Mouse (Mus musculus): ENCODE data around the gene Mrpl49. TPM values are rescaled to one million over a fixed set of nuclear protein-coding genes. Genes with fewer than 3 reads are reported as not detected.

Mrpl49 gene
- total and polyA plus RNA-seq, 3 experiments, result 23.5 to 39.0 (median 37.1) TPM

GRCm38 (mm10) chr19:6029426-6029825, 28.2 kb downstream of the Mrpl49 start:
- no peak overlapping the region for H3K4me3 ChIP-seq
- intact Hi-C loops (cut with DNase I), result no loop called here
- H3K27me3 ChIP-seq (ENCODE audit: control insufficient read depth, insufficient read depth, low read length), result no peaks in the 10 kb centered on the region
- 73% methylated on average over 9 of the region's 9 CpGs for WGBS
- H3K36me3 ChIP-seq (ENCODE audit: control insufficient read depth, insufficient read depth, low read length), result no peaks in the 10 kb centered on the region
- H3K27ac ChIP-seq, result no peak overlapping the region
- no peak for DNase-seq
- H3K4me1 ChIP-seq (ENCODE audit: control insufficient read depth, insufficient read depth, low read length), result no peaks in the 10 kb centered on the region
- TF ChIP-seq EP300 (IDR thresholded peaks at IDR 0.05; ENCODE audit: insufficient read depth, low read depth, low read length) (no peak), POLR2A (IDR thresholded peaks at IDR 0.05; ENCODE audit: insufficient read depth, low read depth, low read length) (no peak), CTCF (IDR thresholded peaks at IDR 0.05) (no peak)
- H3K9ac ChIP-seq (ENCODE audit: low read depth, low read length), result no peak overlapping the region
- H3K79me2 ChIP-seq (replicated peaks; ENCODE audit: control insufficient read depth, insufficient read depth, low read length), result no peaks in the 10 kb centered on the region

DNA sequence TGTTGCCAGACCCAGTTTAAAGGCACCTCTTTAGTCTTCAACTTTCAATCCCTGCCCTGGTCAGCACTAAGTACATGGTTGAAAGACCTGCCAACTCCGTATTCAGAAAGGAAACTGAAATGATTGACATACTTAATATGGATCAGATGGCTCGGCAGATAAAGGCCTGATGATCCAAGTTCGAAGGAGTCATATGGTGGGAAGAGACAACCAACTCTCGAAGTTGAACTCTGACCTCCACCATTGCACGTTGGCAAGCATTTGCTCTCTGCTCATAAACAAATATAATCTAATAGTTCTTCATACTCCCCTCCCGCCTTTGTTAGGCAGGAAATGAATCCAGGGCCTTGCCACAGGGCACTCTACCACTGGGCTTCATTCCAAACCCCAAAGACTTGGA, 28.6 kb downstream of the Mrpl49 start:
- no peaks in the 10 kb centered on the region for H3K79me2 ChIP-seq (replicated peaks; ENCODE audit: control insufficient read depth, insufficient read depth, low read length)
- H3K36me3 ChIP-seq (ENCODE audit: control insufficient read depth, insufficient read depth, low read length), result no peaks in the 10 kb centered on the region
- no peak overlapping the region for H3K4me3 ChIP-seq
- no peaks in the 10 kb centered on the region for H3K27me3 ChIP-seq (ENCODE audit: control insufficient read depth, insufficient read depth, low read length)
- TF ChIP-seq CTCF (IDR thresholded peaks at IDR 0.05) (no peak), EP300 (IDR thresholded peaks at IDR 0.05; ENCODE audit: insufficient read depth, low read depth, low read length) (no peak), POLR2A (IDR thresholded peaks at IDR 0.05; ENCODE audit: insufficient read depth, low read depth, low read length) (no peak)
- no peak overlapping the region for H3K9ac ChIP-seq (ENCODE audit: low read depth, low read length)
- H3K27ac ChIP-seq, result no peak overlapping the region
- no peaks in the 10 kb centered on the region for H3K4me1 ChIP-seq (ENCODE audit: control insufficient read depth, insufficient read depth, low read length)
- intact Hi-C loops (cut with DNase I), result no loop called here
- 65% methylated on average over 6 of the region's 6 CpGs for WGBS
- no peak for DNase-seq

GRCm38 (mm10) chr19:6023930-6024329, 33.7 kb downstream of the Mrpl49 start:
- no peak for DNase-seq

DNA sequence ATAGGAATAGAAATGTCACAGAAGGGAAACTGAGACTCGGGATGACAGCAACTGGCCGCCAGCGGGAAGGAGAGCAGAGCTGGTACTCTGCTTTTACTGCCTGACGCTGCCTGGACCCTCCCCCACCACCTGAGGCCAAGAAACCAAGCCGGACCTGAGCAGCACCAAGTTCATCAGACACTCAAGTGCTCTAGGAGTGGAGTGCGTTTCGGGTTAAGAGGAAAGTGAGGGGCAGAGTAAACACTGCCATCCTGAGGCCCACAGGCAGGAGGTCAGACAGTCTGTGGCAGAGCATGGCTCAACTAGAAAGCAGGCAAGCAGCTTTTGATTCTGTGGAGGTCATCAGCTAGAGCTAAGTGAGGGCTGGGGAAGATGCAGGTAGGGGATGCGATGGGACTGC, 34.5 kb downstream of the Mrpl49 start:
- H3K4me1 ChIP-seq (ENCODE audit: control insufficient read depth, insufficient read depth, low read length), result no peaks in the 10 kb centered on the region
- no peak for DNase-seq
- H3K27me3 ChIP-seq (ENCODE audit: control insufficient read depth, insufficient read depth, low read length), result peaks cover 3% of the 10 kb centered on the region; the same call in 1 of the 2 replicates
- 66% methylated on average over 8 of the region's 8 CpGs for WGBS
- no peaks in the 10 kb centered on the region for H3K36me3 ChIP-seq (ENCODE audit: control insufficient read depth, insufficient read depth, low read length)
- TF ChIP-seq EP300 (IDR thresholded peaks at IDR 0.05; ENCODE audit: insufficient read depth, low read depth, low read length), result no peak
- no peak overlapping the region for H3K9ac ChIP-seq (ENCODE audit: low read depth, low read length)
- intact Hi-C loops (cut with DNase I), result no loop called here
- H3K27ac ChIP-seq, result no peak overlapping the region
- H3K79me2 ChIP-seq (replicated peaks; ENCODE audit: control insufficient read depth, insufficient read depth, low read length), result no peaks in the 10 kb centered on the region
- no peak overlapping the region for H3K4me3 ChIP-seq

More at GRCm38 (mm10) chr19:6023930-6024329, 33.7 kb downstream of the Mrpl49 start:
- H3K79me2 ChIP-seq (replicated peaks; ENCODE audit: control insufficient read depth, insufficient read depth, low read length), result no peaks in the 10 kb centered on the region
- no peaks in the 10 kb centered on the region for H3K36me3 ChIP-seq (ENCODE audit: control insufficient read depth, insufficient read depth, low read length)
- H3K4me1 ChIP-seq (ENCODE audit: control insufficient read depth, insufficient read depth, low read length), result no peaks in the 10 kb centered on the region
- H3K4me3 ChIP-seq, result no peak overlapping the region
- TF ChIP-seq CTCF (IDR thresholded peaks at IDR 0.05) (no peak), EP300 (IDR thresholded peaks at IDR 0.05; ENCODE audit: insufficient read depth, low read depth, low read length) (no peak), POLR2A (IDR thresholded peaks at IDR 0.05; ENCODE audit: insufficient read depth, low read depth, low read length) (no peak)
- intact Hi-C loops (cut with DNase I), result no loop called here
- H3K27me3 ChIP-seq (ENCODE audit: control insufficient read depth, insufficient read depth, low read length), result peaks cover 3% of the 10 kb centered on the region; the same call in 1 of the 2 replicates
- H3K9ac ChIP-seq (ENCODE audit: low read depth, low read length), result no peak overlapping the region
- no peak overlapping the region for H3K27ac ChIP-seq
- 65% methylated on average over 7 of the region's 7 CpGs for WGBS

DNA sequence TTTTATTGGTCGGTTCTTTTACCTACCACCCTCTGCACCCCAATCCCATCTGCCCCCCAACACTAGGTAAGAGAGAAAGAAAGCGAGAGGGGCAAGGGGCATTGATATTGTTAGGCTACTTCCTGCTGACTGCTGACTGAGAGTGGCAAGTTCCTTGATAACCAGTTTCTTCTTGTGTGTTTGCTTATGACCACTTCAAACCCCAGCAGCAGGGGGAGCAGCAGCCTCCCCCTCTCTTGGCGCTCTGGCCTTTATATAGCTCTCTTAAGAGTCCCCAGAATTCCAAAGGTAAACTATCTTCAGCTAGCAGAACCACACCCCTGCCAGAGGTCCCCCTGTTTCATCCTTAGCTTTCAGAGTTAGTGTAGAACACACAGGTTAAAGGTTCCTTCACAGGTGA, 37.3 kb downstream of the Mrpl49 start:
- no peak for DNase-seq
- H3K4me3 ChIP-seq, result no peak overlapping the region
- no peaks in the 10 kb centered on the region for H3K4me1 ChIP-seq (ENCODE audit: control insufficient read depth, insufficient read depth, low read length)
- intact Hi-C loops (cut with DNase I), result no loop called here
- TF ChIP-seq EP300 (IDR thresholded peaks at IDR 0.05; ENCODE audit: insufficient read depth, low read depth, low read length) (no peak), CTCF (IDR thresholded peaks at IDR 0.05) (0 out of 2 replicates have a peak, but pooled peaks have one; percentile 6)
- no peak overlapping the region for H3K27ac ChIP-seq
- H3K9ac ChIP-seq (ENCODE audit: low read depth, low read length), result no peak overlapping the region
- 48% methylated on average over 3 of the region's 3 CpGs for WGBS
- H3K27me3 ChIP-seq (ENCODE audit: control insufficient read depth, insufficient read depth, low read length), result peaks cover 3% of the 10 kb centered on the region; the same call in 1 of the 2 replicates
- H3K79me2 ChIP-seq (replicated peaks; ENCODE audit: control insufficient read depth, insufficient read depth, low read length), result no peaks in the 10 kb centered on the region
- no peaks in the 10 kb centered on the region for H3K36me3 ChIP-seq (ENCODE audit: control insufficient read depth, insufficient read depth, low read length)

GRCm38 (mm10) chr19:6018142-6019089, 39.2 kb downstream of the Mrpl49 start:
- H3K36me3 ChIP-seq (ENCODE audit: control insufficient read depth, insufficient read depth, low read length), result no peaks in the 10 kb centered on the region
- DNase-seq, result peak; percentile 82 to 88
- no peak overlapping the region for H3K27ac ChIP-seq
- intact Hi-C loops (cut with DNase I), result loop anchor here (1.0 to 2.0 kb wide), 2 partner anchors 53 to 232 kb away; no protein-coding TSS in a partner anchor
- peaks cover 4% of the 10 kb centered on the region for H3K4me1 ChIP-seq (ENCODE audit: control insufficient read depth, insufficient read depth, low read length)
- TF ChIP-seq POLR2A (IDR thresholded peaks at IDR 0.05; ENCODE audit: insufficient read depth, low read depth, low read length) (no peak), EP300 (IDR thresholded peaks at IDR 0.05; ENCODE audit: insufficient read depth, low read depth, low read length) (peak; percentile 85), CTCF (IDR thresholded peaks at IDR 0.05) (peak; percentile 97)
- WGBS, result 32% methylated on average over 15 of the region's 15 CpGs
- H3K27me3 ChIP-seq (ENCODE audit: control insufficient read depth, insufficient read depth, low read length), result peaks cover 3% of the 10 kb centered on the region; the same call in 1 of the 2 replicates
- no peaks in the 10 kb centered on the region for H3K79me2 ChIP-seq (replicated peaks; ENCODE audit: control insufficient read depth, insufficient read depth, low read length)
- no peak overlapping the region for H3K9ac ChIP-seq (ENCODE audit: low read depth, low read length)
- H3K4me3 ChIP-seq, result no peak overlapping the region

All from heart, adult 2 months (tissue).